Mouse (Mus musculus): ENCODE measurements around the gene Emcn.

DNA sequence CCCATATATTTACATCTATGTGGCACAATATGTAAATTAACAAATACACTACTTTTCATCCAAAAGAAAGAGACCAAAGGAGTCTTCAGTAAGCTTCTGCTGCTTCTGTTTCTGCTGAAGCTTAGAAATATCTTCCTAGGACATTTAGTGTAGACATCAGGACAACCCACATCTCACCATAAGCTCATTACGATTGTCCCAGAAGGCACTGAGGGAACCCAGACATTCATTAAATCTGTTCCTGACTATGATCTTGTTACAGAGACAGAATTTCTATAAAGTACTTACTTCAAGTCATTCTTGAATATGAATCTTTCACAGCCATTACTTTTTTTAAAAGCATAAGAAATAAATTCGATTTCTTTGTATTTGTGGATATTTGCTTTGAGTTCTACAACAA, 41.4 kb downstream of the Emcn start:
- no peak for TF ChIP-seq ZC3H11A (IDR thresholded peaks at IDR 0.05; ENCODE audit: borderline replicate concordance, low read depth, low read length)
- TF ChIP-seq ZNF384 (IDR thresholded peaks at IDR 0.05; ENCODE audit: low read depth, low read length) = no peak
